Mouse (Mus musculus) layer of hippocampus, adult 8-10 months (tissue): ENCODE data around the gene Scrn1. TPM values are rescaled to one million over a fixed set of nuclear protein-coding genes. Genes with fewer than 3 reads are reported as not detected.
A peak's percentile ranks its signal among the peaks of the same experiment; 100 is the strongest.

Source experiments
- DNase-seq, 2 experiments: peaks; one replicate each; pipeline ENCODE4 v3.0.0; 2022; ENCODE audit warnings: low spot score in 2 of 2
- total RNA-seq, 4 experiments: library from RNA; stranded (reverse); gene quantifications; 2 replicates each; pipeline ENCODE4 v1.2.4; 2022

Scrn1 gene
- total RNA-seq, 4 experiments from 2014 or later, result 101 to 107 (median 103) TPM

DNA sequence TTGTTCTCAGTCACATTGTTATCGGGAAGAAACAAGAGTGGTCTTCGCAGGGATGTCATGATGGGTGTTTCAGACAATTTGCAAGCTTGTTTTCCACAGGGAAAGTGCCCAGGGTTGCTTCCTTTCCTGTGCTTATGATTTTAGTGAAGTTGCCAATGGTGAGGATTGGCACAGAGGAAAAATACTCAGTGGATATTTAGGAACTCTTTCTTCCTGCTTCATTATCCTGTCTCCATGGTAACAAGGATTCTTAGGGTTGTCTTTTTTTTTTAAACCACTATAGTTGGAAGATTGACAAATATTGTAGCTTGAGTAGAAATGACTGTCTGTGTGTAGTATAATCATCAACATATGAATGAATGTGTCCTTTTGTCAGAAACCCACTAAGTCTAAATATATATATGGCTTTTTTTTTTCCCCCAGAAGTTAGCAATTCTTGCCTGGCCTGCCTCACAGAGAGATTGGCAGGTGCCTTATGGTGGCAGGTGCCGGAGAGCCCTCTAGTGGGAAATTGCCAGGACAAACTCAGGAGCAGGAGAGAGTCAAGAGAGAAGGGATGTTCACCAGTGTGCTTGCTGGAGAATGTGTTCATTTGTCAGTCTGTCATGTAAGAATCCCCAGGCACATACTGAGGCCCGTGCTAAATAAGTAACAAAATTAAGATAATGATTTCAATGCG, 87.5 kb downstream of the Scrn1 start:
- no peak for DNase-seq

DNA sequence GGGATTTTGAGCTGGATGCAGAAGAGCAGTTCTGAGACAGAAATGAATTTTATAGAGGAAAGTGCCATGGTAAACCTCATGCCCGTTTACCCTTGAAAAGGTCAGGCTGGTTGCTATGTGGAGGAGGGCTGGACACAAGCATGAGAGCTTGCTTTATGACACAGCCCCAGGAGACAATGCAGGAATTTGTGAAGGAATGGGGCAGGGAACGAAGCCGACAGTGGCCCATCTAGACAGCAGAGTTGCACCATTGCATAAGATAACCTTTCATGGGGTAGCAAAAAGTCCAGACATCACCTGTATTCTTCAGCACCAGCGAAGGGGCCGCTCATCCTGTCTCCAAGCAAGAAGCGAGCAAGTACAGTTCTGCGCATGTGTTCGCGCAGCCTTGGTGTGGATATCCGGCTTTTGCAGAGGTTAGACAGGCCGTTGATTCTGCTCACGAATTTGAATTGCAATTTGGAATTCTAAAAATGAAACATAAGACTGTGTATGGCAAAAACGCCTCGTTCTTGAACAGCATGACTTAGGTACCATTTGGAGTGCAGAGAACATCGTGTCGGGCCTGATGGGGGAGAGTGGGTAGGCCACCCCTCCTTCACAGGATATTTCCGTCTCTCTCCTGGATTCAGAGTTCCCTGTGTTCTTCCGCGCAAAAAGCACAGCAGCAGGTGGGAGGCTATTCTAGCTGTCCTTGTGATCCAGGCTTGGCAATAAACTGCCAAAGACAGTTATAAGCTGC, 90.2 kb downstream of the Scrn1 start:
- peak; percentile 64 to 72 for DNase-seq

DNA sequence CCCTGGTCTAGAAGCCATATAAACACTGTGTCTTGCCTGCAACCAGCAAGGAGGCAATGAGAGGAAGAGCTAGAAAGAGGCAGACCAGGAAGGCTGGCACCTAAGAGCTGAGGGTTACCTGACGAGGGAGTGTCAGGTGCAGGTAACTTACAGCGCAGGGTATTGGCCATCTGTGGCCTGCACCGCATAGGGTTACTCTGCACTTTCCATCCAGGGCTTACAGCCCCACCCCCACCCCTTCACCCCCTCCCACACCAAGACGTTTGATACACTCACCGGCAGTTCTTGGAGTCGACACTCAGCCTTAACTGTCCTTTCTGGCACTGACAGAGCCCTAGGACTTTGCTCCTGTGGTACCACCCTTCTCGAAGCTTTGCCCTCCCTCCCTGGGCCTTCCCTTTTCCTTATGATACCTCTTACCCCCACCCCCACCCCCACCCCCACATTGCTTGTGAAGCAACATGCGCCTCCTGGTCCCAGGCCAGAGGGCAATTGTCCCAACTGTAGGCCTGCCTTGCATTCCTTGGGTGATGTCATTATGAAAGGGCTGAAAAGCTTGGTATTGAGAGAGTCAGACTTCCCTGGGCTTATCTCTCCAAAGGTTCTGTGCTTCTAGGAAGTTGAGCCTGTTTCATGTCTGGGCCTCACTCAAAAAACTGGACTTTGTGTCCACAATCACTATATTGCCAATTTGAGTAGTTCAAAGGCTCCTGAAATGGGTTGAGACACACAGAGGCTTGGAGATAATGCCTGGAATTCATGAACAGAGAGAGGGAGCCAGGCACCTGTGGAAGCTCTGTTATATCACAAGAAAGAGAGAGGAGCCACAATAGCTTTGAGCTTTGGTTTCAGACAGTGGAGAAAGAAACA, 93.2 kb downstream of the Scrn1 start:
- DNase-seq, result no peak

- DNase-seq, result no peak
These were observed 94.4 kb downstream of the Scrn1 start for GRCm38 (mm10) chr6:54471866-54472265.

DNA sequence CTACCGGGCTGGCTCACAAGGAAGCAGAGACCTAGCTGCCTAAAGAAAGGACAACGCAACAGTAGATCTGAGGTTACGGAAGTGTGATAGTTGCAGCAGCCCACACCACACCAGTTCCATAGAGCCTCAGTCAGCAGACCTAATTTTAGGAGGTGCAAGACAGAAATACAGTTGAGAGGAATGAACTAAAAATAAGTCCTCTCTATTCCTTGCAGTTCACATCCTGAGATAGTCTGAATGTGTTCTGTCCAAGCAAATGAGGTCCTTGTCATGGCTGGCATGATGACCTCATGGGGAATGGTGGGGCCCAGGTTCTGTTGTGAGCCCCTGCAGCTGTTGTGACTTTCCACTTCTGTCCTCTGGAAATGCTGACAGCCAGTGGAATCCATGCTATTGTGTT, 98.9 kb downstream of the Scrn1 start:
- no peak for DNase-seq

DNA sequence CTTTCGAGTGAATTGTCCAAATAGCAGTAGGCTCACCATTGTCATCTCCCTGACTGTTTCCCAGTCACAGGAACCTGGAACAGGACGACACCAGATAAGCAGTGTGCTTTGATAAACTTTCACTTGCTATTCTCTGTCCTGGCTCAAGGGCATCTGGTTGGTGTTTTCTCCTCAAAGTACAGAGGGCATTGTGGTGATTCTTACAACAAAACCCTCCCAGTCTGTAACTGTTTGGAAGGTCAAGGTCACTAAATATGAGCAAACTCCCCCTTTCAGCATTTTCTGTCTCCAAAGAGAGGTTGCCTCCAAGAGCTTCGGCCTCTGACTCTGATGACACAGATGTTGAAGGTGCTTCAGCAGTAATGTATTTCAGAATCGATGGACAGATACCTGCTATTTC, 101.4 kb downstream of the Scrn1 start:
- no peak for DNase-seq

DNA sequence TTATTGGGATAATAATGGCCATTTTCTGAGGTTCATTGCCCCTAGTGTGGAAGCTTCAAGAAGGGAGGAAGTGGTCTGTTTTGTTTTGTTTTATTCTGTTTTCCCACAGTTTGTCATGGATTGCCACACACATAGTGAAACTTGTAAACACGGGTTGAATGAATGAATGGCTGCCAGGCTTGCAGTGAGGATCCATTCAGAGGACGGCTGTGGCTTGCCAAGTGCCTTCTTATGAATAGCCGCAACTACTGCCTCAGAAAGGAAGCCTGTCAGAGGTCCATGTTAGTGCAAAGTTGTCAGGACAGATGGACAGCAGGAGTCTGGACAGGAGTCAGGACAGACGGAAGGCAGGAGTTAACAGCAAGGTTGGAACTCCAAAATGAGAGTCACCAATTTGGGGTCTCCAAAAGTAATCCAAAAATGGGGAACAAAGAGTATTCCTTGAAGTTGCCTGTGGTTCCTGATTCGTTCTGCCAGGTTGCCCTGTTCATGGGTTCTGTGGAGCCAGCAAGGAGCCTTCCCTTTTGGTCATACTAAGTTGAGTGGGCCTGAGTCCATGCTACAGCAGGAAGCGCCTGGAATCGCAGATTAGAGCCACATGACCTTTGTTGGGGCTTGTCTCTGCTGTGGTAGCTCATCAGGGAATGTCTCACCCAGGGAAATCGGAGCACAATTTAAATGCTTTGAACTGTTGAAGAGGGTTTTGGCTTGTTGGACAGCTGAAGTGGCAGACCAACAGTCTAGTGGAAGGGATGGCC, 102.4 kb downstream of the Scrn1 start:
- DNase-seq, result peak; percentile 39 to 59

- DNase-seq, result no peak
These were observed 103.5 kb downstream of the Scrn1 start for GRCm38 (mm10) chr6:54462766-54463165.

GRCm38 (mm10) chr6:54460915-54461671, 105.2 kb downstream of the Scrn1 start:
- DNase-seq, result peak in 1 of 2 experiments; percentile 48

DNA sequence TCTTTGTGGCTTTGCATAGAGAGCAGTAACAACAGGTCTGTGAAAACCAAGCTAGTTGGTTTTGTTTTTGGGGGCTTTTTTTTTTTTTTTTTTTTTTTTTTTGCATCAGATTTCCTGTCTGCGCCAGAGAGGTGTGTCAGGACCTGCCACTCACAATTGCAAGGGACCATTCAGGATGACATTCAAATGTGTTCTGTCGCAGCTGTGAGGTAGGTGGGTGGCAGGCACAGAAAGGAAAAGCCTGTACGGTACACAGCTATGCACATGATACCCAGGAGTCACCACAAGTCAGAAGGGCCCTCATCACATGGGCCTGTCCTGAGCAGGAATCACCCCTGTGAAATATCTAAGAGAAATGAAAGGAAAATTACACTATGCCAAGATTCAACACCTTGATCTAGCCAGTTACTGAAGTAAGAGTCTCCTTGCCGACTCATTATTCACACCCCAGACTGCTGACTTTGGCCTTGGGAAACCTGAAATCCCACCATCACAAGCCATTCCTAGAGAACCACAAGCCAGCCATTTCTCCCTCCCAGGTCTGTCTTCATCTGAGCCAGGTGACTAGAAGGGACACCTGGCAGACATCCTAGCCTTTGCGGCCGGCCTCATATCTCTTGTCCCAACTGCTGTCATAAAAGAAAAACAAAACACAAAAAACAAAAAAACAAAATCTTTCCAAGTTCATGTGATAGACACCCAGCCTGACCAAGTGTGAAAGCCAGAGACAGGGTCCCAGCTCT, 105.9 kb downstream of the Scrn1 start:
- DNase-seq, result no peak

GRCm38 (mm10) chr6:54459661-54460060, 106.6 kb downstream of the Scrn1 start:
- no peak for DNase-seq

Other genes with a start within 250 kb of the Scrn1 start
- 1 to 10 TPM in 2 of 4 experiments, under 1 TPM in 2; 0.85 to 1.9 (median 1.2) TPM for gene Prr15, start 240.7 kb downstream of the Scrn1 start, total RNA-seq
- gene Wipf3, start 136.9 kb downstream of the Scrn1 start, total RNA-seq, result 100 to 1,000 TPM; 309 to 327 (median 317) TPM
- gene Plekha8, start 28.6 kb upstream of the Scrn1 start, total RNA-seq, result 10 to 100 TPM; 11.1 to 14.3 (median 12.6) TPM
- gene Fkbp14, start 30.8 kb upstream of the Scrn1 start, total RNA-seq, result 10 to 100 TPM; 12.3 to 18.3 (median 13.7) TPM
- gene Mturn, start 115.1 kb upstream of the Scrn1 start, total RNA-seq, result 100 to 1,000 TPM; 113 to 141 (median 129) TPM